Mouse (Mus musculus): ENCODE measurements around the gene Mien1. TPM values are rescaled to one million over a fixed set of nuclear protein-coding genes. Genes with fewer than 3 reads are reported as not detected.

The Mien1 gene
- total and polyA plus RNA-seq, 3 experiments, result 71.6 to 93.2 TPM; not detected in 1

Other genes with a start within 250 kb of the Mien1 start
- gene Med1, start 245.7 kb downstream of the Mien1 start, total RNA-seq (2012; rRNA removed), result 39.9 and 43.6 TPM in 2 replicates
- gene Med1, start 245.7 kb downstream of the Mien1 start, polyA plus RNA-seq (2012; ENCODE audit: insufficient read depth in 1 of 2, insufficient read length in 2 of 2, low read depth in 1 of 2, low replicate concordance in 2 of 2, missing spikeins in 1 of 2), result 100 to 1,000 TPM in 1 of 2 experiments, 10 to 100 TPM in 1; 58.6 to 122 TPM
- 34.3 and 35.2 TPM in 2 replicates for gene Cdk12, start 235.9 kb downstream of the Mien1 start, total RNA-seq (2012; rRNA removed)
- 10 to 100 TPM; 34.6 to 45.5 TPM for gene Cdk12, start 235.9 kb downstream of the Mien1 start, polyA plus RNA-seq (2012; ENCODE audit: insufficient read depth in 1 of 2, insufficient read length in 2 of 2, low read depth in 1 of 2, low replicate concordance in 2 of 2, missing spikeins in 1 of 2)
- gene Neurod2, start 109.3 kb downstream of the Mien1 start, total RNA-seq (2012; rRNA removed), result not detected in 2 replicates
- not detected for gene Neurod2, start 109.3 kb downstream of the Mien1 start, polyA plus RNA-seq (2012; ENCODE audit: insufficient read depth in 1 of 2, insufficient read length in 2 of 2, low read depth in 1 of 2, low replicate concordance in 2 of 2, missing spikeins in 1 of 2)
- 25.4 and 35.2 TPM in 2 replicates for gene Ppp1r1b, start 90.6 kb downstream of the Mien1 start, total RNA-seq (2012; rRNA removed)
- 100 to 1,000 TPM in 1 of 2 experiments, not detected in 1; 114 TPM for gene Ppp1r1b, start 90.6 kb downstream of the Mien1 start, polyA plus RNA-seq (2012; ENCODE audit: insufficient read depth in 1 of 2, insufficient read length in 2 of 2, low read depth in 1 of 2, low replicate concordance in 2 of 2, missing spikeins in 1 of 2)
- 61.7 and 62.5 TPM in 2 replicates for gene Stard3, start 80.6 kb downstream of the Mien1 start, total RNA-seq (2012; rRNA removed)
- 10 to 100 TPM in 1 of 2 experiments, not detected in 1; 53.0 TPM for gene Stard3, start 80.6 kb downstream of the Mien1 start, polyA plus RNA-seq (2012; ENCODE audit: insufficient read depth in 1 of 2, insufficient read length in 2 of 2, low read depth in 1 of 2, low replicate concordance in 2 of 2, missing spikeins in 1 of 2)
- not detected in 2 replicates for gene Tcap, start 55.2 kb downstream of the Mien1 start, total RNA-seq (2012; rRNA removed)
- under 1 TPM in 1 of 2 experiments, not detected in 1; 0.07 TPM for gene Tcap, start 55.2 kb downstream of the Mien1 start, polyA plus RNA-seq (2012; ENCODE audit: insufficient read depth in 1 of 2, insufficient read length in 2 of 2, low read depth in 1 of 2, low replicate concordance in 2 of 2, missing spikeins in 1 of 2)
- not detected in 2 replicates for gene Pnmt, start 52.5 kb downstream of the Mien1 start, total RNA-seq (2012; rRNA removed)
- gene Pnmt, start 52.5 kb downstream of the Mien1 start, polyA plus RNA-seq (2012; ENCODE audit: insufficient read depth in 1 of 2, insufficient read length in 2 of 2, low read depth in 1 of 2, low replicate concordance in 2 of 2, missing spikeins in 1 of 2), result not detected
- gene Pgap3, start 38.5 kb downstream of the Mien1 start, total RNA-seq (2012; rRNA removed), result 5.9 and 7.4 TPM in 2 replicates
- gene Pgap3, start 38.5 kb downstream of the Mien1 start, polyA plus RNA-seq (2012; ENCODE audit: insufficient read depth in 1 of 2, insufficient read length in 2 of 2, low read depth in 1 of 2, low replicate concordance in 2 of 2, missing spikeins in 1 of 2), result 1 to 10 TPM in 1 of 2 experiments, not detected in 1; 8.4 TPM
- gene Erbb2, start 26.5 kb downstream of the Mien1 start, total RNA-seq (2012; rRNA removed), result not detected in 2 replicates
- gene Erbb2, start 26.5 kb downstream of the Mien1 start, polyA plus RNA-seq (2012; ENCODE audit: insufficient read depth in 1 of 2, insufficient read length in 2 of 2, low read depth in 1 of 2, low replicate concordance in 2 of 2, missing spikeins in 1 of 2), result not detected
- gene Grb7, start 7.4 kb upstream of the Mien1 start, total RNA-seq (2012; rRNA removed), result not detected in 2 replicates
- gene Grb7, start 7.4 kb upstream of the Mien1 start, polyA plus RNA-seq (2012; ENCODE audit: insufficient read depth in 1 of 2, insufficient read length in 2 of 2, low read depth in 1 of 2, low replicate concordance in 2 of 2, missing spikeins in 1 of 2), result under 1 TPM in 1 of 2 experiments, not detected in 1; 0.21 TPM
- 0.12 TPM in 1 of 2 replicates, not detected in the other for gene Ikzf3, start 107.0 kb upstream of the Mien1 start, total RNA-seq (2012; rRNA removed)
- not detected for gene Ikzf3, start 107.0 kb upstream of the Mien1 start, polyA plus RNA-seq (2012; ENCODE audit: insufficient read depth in 1 of 2, insufficient read length in 2 of 2, low read depth in 1 of 2, low replicate concordance in 2 of 2, missing spikeins in 1 of 2)
- gene Zpbp2, start 112.1 kb upstream of the Mien1 start, total RNA-seq (2012; rRNA removed), result 0.12 and 0.42 TPM in 2 replicates
- under 1 TPM in 1 of 2 experiments, not detected in 1; 0.58 TPM for gene Zpbp2, start 112.1 kb upstream of the Mien1 start, polyA plus RNA-seq (2012; ENCODE audit: insufficient read depth in 1 of 2, insufficient read length in 2 of 2, low read depth in 1 of 2, low replicate concordance in 2 of 2, missing spikeins in 1 of 2)
- 60.3 and 93.7 TPM in 2 replicates for gene Ormdl3, start 148.4 kb upstream of the Mien1 start, total RNA-seq (2012; rRNA removed)
- 10 to 100 TPM in 1 of 2 experiments, not detected in 1; 52.7 TPM for gene Ormdl3, start 148.4 kb upstream of the Mien1 start, polyA plus RNA-seq (2012; ENCODE audit: insufficient read depth in 1 of 2, insufficient read length in 2 of 2, low read depth in 1 of 2, low replicate concordance in 2 of 2, missing spikeins in 1 of 2)
- not detected in 2 replicates for gene Lrrc3c, start 159.3 kb upstream of the Mien1 start, total RNA-seq (2012; rRNA removed)
- gene Lrrc3c, start 159.3 kb upstream of the Mien1 start, polyA plus RNA-seq (2012; ENCODE audit: insufficient read depth in 1 of 2, insufficient read length in 2 of 2, low read depth in 1 of 2, low replicate concordance in 2 of 2, missing spikeins in 1 of 2), result not detected
- 2.1 and 3.4 TPM in 2 replicates for gene Gm12355, start 186.7 kb upstream of the Mien1 start, total RNA-seq (2012; rRNA removed)
- under 1 TPM in 1 of 2 experiments, not detected in 1; 0.58 TPM for gene Gm12355, start 186.7 kb upstream of the Mien1 start, polyA plus RNA-seq (2012; ENCODE audit: insufficient read depth in 1 of 2, insufficient read length in 2 of 2, low read depth in 1 of 2, low replicate concordance in 2 of 2, missing spikeins in 1 of 2)
- gene Gsdma3, start 187.4 kb upstream of the Mien1 start, total RNA-seq (2012; rRNA removed), result not detected in 2 replicates
- not detected for gene Gsdma3, start 187.4 kb upstream of the Mien1 start, polyA plus RNA-seq (2012; ENCODE audit: insufficient read depth in 1 of 2, insufficient read length in 2 of 2, low read depth in 1 of 2, low replicate concordance in 2 of 2, missing spikeins in 1 of 2)
- not detected in 2 replicates for gene Gsdma2, start 207.8 kb upstream of the Mien1 start, total RNA-seq (2012; rRNA removed)
- gene Gsdma2, start 207.8 kb upstream of the Mien1 start, polyA plus RNA-seq (2012; ENCODE audit: insufficient read depth in 1 of 2, insufficient read length in 2 of 2, low read depth in 1 of 2, low replicate concordance in 2 of 2, missing spikeins in 1 of 2), result not detected
- gene Gsdma, start 225.4 kb upstream of the Mien1 start, total RNA-seq (2012; rRNA removed), result 0.23 and 0.62 TPM in 2 replicates
- 1 to 10 TPM in 1 of 2 experiments, not detected in 1; 1.2 TPM for gene Gsdma, start 225.4 kb upstream of the Mien1 start, polyA plus RNA-seq (2012; ENCODE audit: insufficient read depth in 1 of 2, insufficient read length in 2 of 2, low read depth in 1 of 2, low replicate concordance in 2 of 2, missing spikeins in 1 of 2)
- gene Psmd3, start 243.6 kb upstream of the Mien1 start, total RNA-seq (2012; rRNA removed), result 350 and 385 TPM in 2 replicates
- 100 to 1,000 TPM; 214 to 417 TPM for gene Psmd3, start 243.6 kb upstream of the Mien1 start, polyA plus RNA-seq (2012; ENCODE audit: insufficient read depth in 1 of 2, insufficient read length in 2 of 2, low read depth in 1 of 2, low replicate concordance in 2 of 2, missing spikeins in 1 of 2)